Mouse (Mus musculus): ENCODE results near the gene Apobec2. TPM values are rescaled to one million over a fixed set of nuclear protein-coding genes. Genes with fewer than 3 reads are reported as not detected.

Gene Apobec2
- total RNA-seq, 2 experiments from 2014 or later, result 0.20 TPM; not detected in 1

Other genes starting within 250 kb of the Apobec2 start
- gene Trem1, start 200.2 kb downstream of the Apobec2 start, total RNA-seq (2021), result not detected
- not detected for gene Trem3, start 185.2 kb downstream of the Apobec2 start, total RNA-seq (2021)
- not detected for gene Treml4, start 168.6 kb downstream of the Apobec2 start, total RNA-seq (2021)
- gene Treml2, start 133.4 kb downstream of the Apobec2 start, total RNA-seq (2021), result under 1 TPM; 0.15 to 0.40 TPM
- gene B430306N03Rik, start 116.8 kb downstream of the Apobec2 start, total RNA-seq (2021), result under 1 TPM in 1 of 2 experiments, not detected in 1; 0.12 TPM
- 10 to 100 TPM; 10.5 to 13.0 TPM for gene Trem2, start 86.5 kb downstream of the Apobec2 start, total RNA-seq (2021)
- not detected for gene Treml1, start 73.0 kb downstream of the Apobec2 start, total RNA-seq (2021)
- 10 to 100 TPM; 26.7 to 27.1 TPM for gene Nfya, start 23.0 kb downstream of the Apobec2 start, total RNA-seq (2021)
- 10 to 100 TPM; 10.5 to 13.7 TPM for gene Oard1, start 22.9 kb downstream of the Apobec2 start, total RNA-seq (2021)
- gene Tspo2, start 18.6 kb upstream of the Apobec2 start, total RNA-seq (2021), result not detected
- under 1 TPM; 0.47 to 0.64 TPM for gene Unc5cl, start 22.0 kb upstream of the Apobec2 start, total RNA-seq (2021)